ENCODE assay signal across 23 mouse cellular contexts in genomic region chr16:32728730-32729129, GRCm38 (mm10). TPM values are rescaled to one million over a fixed set of nuclear protein-coding genes. Genes with fewer than 3 reads are reported as not detected.
DNase-seq lines count a peak whose midpoint lies in the region; ATAC-seq and TF ChIP-seq lines count a peak whose summit lies in the region.
"Had no signal": no experiment of that assay in that cellular context is flagged by ENCODE, and none has a peak within 500 bp of the region (broad histone marks: within the 10 kb centered on the region; RNA-seq: fewer than 3 reads in every experiment).

No protein-coding gene starts in this region.

- no peak for DNase-seq in liver, embryonic 11.5 days (ENCODE audit: low spot score)
- no peak for DNase-seq in liver, postnatal 0 days
- DNase-seq in stomach, postnatal 0 days (ENCODE audit: low spot score) = no peak
- no peak for DNase-seq in cerebellum, adult 11 months
- DNase-seq in thymus, postnatal 14 days = no peak
- DNase-seq in frontal cortex, postnatal 14 days (ENCODE audit: low spot score in 2 of 2) = no peak
- DNase-seq: adrenal gland, postnatal 25 days; cerebellum, adult 2 months; cerebellum, postnatal 14 days; embryo, embryonic 11 days; gastrocnemius, postnatal 10 days; heart, adult 2 months had no signal

- H3K9me3 ChIP-seq in liver, embryonic 15.5 days (replicated peaks) = no peaks in the 10 kb centered on the region
- H3K9me3 ChIP-seq in liver, embryonic 11.5 days (ENCODE audit: control insufficient read depth, low read length) = no peaks in the 10 kb centered on the region
- no peaks in the 10 kb centered on the region for H3K9me3 ChIP-seq in intestine, embryonic 16.5 days (ENCODE audit: control insufficient read depth, low read length)
- H3K9me3 ChIP-seq in liver, postnatal 0 days (ENCODE audit: low read length) = no peaks in the 10 kb centered on the region
- H3K9me3 ChIP-seq in stomach, postnatal 0 days (ENCODE audit: control insufficient read depth, low read length) = no peaks in the 10 kb centered on the region
- H3K9me3 ChIP-seq: embryonic facial prominence, embryonic 12.5 days; forebrain, embryonic 15.5 days; heart, embryonic 15.5 days; hindbrain, embryonic 15.5 days had no signal

- H3K4me2 ChIP-seq in liver, embryonic 15.5 days = no peak overlapping the region
- no peak overlapping the region for H3K4me2 ChIP-seq in liver, embryonic 11.5 days
- no peak overlapping the region for H3K4me2 ChIP-seq in intestine, embryonic 16.5 days (ENCODE audit: low read depth, low read length)
- no peak overlapping the region for H3K4me2 ChIP-seq in liver, postnatal 0 days (ENCODE audit: low read depth, low read length)
- H3K4me2 ChIP-seq in stomach, postnatal 0 days (replicated peaks; ENCODE audit: low read depth) = no peak overlapping the region
- H3K4me2 ChIP-seq: embryonic facial prominence, embryonic 12.5 days; forebrain, embryonic 15.5 days; heart, embryonic 11.5 days; heart, embryonic 15.5 days; hindbrain, embryonic 15.5 days had no signal

- no peaks in the 10 kb centered on the region for H3K27me3 ChIP-seq in liver, embryonic 15.5 days
- no peaks in the 10 kb centered on the region for H3K27me3 ChIP-seq in liver, embryonic 11.5 days (replicated peaks; ENCODE audit: control insufficient read depth, insufficient read depth, low read length)
- no peaks in the 10 kb centered on the region for H3K27me3 ChIP-seq in intestine, embryonic 16.5 days (replicated peaks; ENCODE audit: control insufficient read depth, insufficient read depth, low read length)
- no peaks in the 10 kb centered on the region for H3K27me3 ChIP-seq in liver, postnatal 0 days (ENCODE audit: insufficient read depth, low read length)
- no peaks in the 10 kb centered on the region for H3K27me3 ChIP-seq in stomach, postnatal 0 days (ENCODE audit: control insufficient read depth, insufficient read depth, low read length)
- H3K27me3 ChIP-seq: CH12.LX; embryonic facial prominence, embryonic 12.5 days; forebrain, embryonic 15.5 days; heart, embryonic 15.5 days; hindbrain, embryonic 15.5 days; Patski had no signal

- no peak overlapping the region for H3K27ac ChIP-seq in liver, embryonic 15.5 days (replicated peaks)
- no peak overlapping the region for H3K27ac ChIP-seq in liver, embryonic 11.5 days (ENCODE audit: low read depth, low read length)
- H3K27ac ChIP-seq in intestine, embryonic 16.5 days (ENCODE audit: low read length) = peak overlapping the region; percentile 71
- H3K27ac ChIP-seq in liver, postnatal 0 days (ENCODE audit: low read depth) = no peak overlapping the region
- H3K27ac ChIP-seq in stomach, postnatal 0 days (replicated peaks) = no peak overlapping the region
- H3K27ac ChIP-seq: embryonic facial prominence, embryonic 12.5 days; forebrain, embryonic 15.5 days; heart, adult 2 months; heart, embryonic 15.5 days; hindbrain, embryonic 15.5 days had no signal

- H3K4me3 ChIP-seq in liver, embryonic 15.5 days (replicated peaks) = no peak overlapping the region
- no peak overlapping the region for H3K4me3 ChIP-seq in liver, embryonic 11.5 days (ENCODE audit: low read depth, low read length)
- H3K4me3 ChIP-seq in intestine, embryonic 16.5 days (ENCODE audit: low read length) = no peak overlapping the region
- H3K4me3 ChIP-seq in liver, postnatal 0 days (ENCODE audit: low read depth, low read length) = no peak overlapping the region
- no peak overlapping the region for H3K4me3 ChIP-seq in stomach, postnatal 0 days (ENCODE audit: low read depth, low read length)
- H3K4me3 ChIP-seq: embryonic facial prominence, embryonic 12.5 days; forebrain, embryonic 15.5 days; heart, adult 2 months; heart, embryonic 15.5 days; hindbrain, embryonic 15.5 days had no signal

- ATAC-seq in liver, embryonic 15.5 days (ENCODE audit: insufficient read depth) = 0 out of 2 replicates have a peak, but pooled peaks have one; percentile 44
- ATAC-seq in liver, embryonic 11.5 days (replicated peaks; ENCODE audit: low FRiP score) = no peak
- ATAC-seq in intestine, embryonic 16.5 days = peak; percentile 89
- peak; percentile 95 for ATAC-seq in liver, postnatal 0 days
- ATAC-seq in stomach, postnatal 0 days (ENCODE audit: low FRiP score, low TSS enrichment) = peak; percentile 82
- ATAC-seq: activated CD4-positive, CD25-positive, alpha-beta regulatory T cell, adult 4 months; forebrain, embryonic 15.5 days had no signal

- H3K36me3 ChIP-seq in liver, embryonic 15.5 days (replicated peaks) = no peaks in the 10 kb centered on the region
- no peaks in the 10 kb centered on the region for H3K36me3 ChIP-seq in liver, embryonic 11.5 days (ENCODE audit: control insufficient read depth, insufficient read depth, low read length)
- H3K36me3 ChIP-seq in intestine, embryonic 16.5 days (ENCODE audit: control insufficient read depth, insufficient read depth, low read length) = no peaks in the 10 kb centered on the region
- no peaks in the 10 kb centered on the region for H3K36me3 ChIP-seq in liver, postnatal 0 days (replicated peaks; ENCODE audit: insufficient read depth, low read length)
- H3K36me3 ChIP-seq in stomach, postnatal 0 days (ENCODE audit: control insufficient read depth, insufficient read depth, low read length) = no peaks in the 10 kb centered on the region
- H3K36me3 ChIP-seq: embryonic facial prominence, embryonic 12.5 days; forebrain, embryonic 15.5 days; heart, embryonic 15.5 days; hindbrain, embryonic 15.5 days had no signal

- H3K9ac ChIP-seq in liver, embryonic 15.5 days = no peak overlapping the region
- no peak overlapping the region for H3K9ac ChIP-seq in liver, embryonic 11.5 days (ENCODE audit: low read depth, low read length)
- no peak overlapping the region for H3K9ac ChIP-seq in intestine, embryonic 16.5 days (ENCODE audit: low read depth, low read length)
- no peak overlapping the region for H3K9ac ChIP-seq in liver, postnatal 0 days (replicated peaks)
- no peak overlapping the region for H3K9ac ChIP-seq in stomach, postnatal 0 days (ENCODE audit: low read length)
- H3K9ac ChIP-seq: embryonic facial prominence, embryonic 12.5 days; forebrain, embryonic 15.5 days; heart, embryonic 15.5 days; hindbrain, embryonic 15.5 days had no signal

- TF ChIP-seq EP300 in liver, postnatal 0 days (IDR thresholded peaks at IDR 0.05; ENCODE audit: low read depth) = no peak
- no peak for TF ChIP-seq EP300 in stomach, postnatal 0 days (optimal IDR thresholded peaks at IDR 0.05)

- H3K4me1 ChIP-seq in liver, embryonic 15.5 days (replicated peaks) = peaks cover 6% of the 10 kb centered on the region; the same call in 1 of the 2 replicates
- H3K4me1 ChIP-seq in liver, embryonic 11.5 days (replicated peaks; ENCODE audit: control insufficient read depth, insufficient read depth, low read length) = no peaks in the 10 kb centered on the region
- H3K4me1 ChIP-seq in intestine, embryonic 16.5 days (ENCODE audit: control insufficient read depth, insufficient read depth, low read length) = peaks cover 12% of the 10 kb centered on the region
- 0 out of 2 replicates have a peak, but pooled peaks cover 2% of the 10 kb centered on the region for H3K4me1 ChIP-seq in liver, postnatal 0 days (ENCODE audit: insufficient read depth)
- H3K4me1 ChIP-seq in stomach, postnatal 0 days (replicated peaks; ENCODE audit: control insufficient read depth, insufficient read depth) = no peaks in the 10 kb centered on the region
- H3K4me1 ChIP-seq: embryonic facial prominence, embryonic 12.5 days; forebrain, embryonic 15.5 days; heart, embryonic 15.5 days; hindbrain, embryonic 15.5 days had no signal

- 52% methylated on average over 1 of the region's 1 CpGs for WGBS in liver, embryonic 15.5 days (ENCODE audit: insufficient replicate concordance)
- 44% methylated on average over 1 of the region's 1 CpGs for WGBS in liver, embryonic 11.5 days
- 48% methylated on average over 1 of the region's 1 CpGs for WGBS in intestine, embryonic 16.5 days
- WGBS in liver, postnatal 0 days (ENCODE audit: insufficient replicate concordance) = 46% methylated on average over 1 of the region's 1 CpGs
- WGBS in stomach, postnatal 0 days = 18% methylated on average over 1 of the region's 1 CpGs

- TF ChIP-seq CTCF in liver, postnatal 0 days (IDR thresholded peaks at IDR 0.05; ENCODE audit: low read depth) = no peak
- TF ChIP-seq CTCF in stomach, postnatal 0 days (IDR thresholded peaks at IDR 0.05; ENCODE audit: low read depth) = no peak

RNA-seq across cellular contexts. Expression of gene Muc4, which starts 7.0 kb away (rescaled TPM):
- polyA plus RNA-seq in liver, embryonic 15.5 days (2015; fragmentation: Nextera tagmentation; extraction: Ambion mirVana) = 0.67 and 0.77 TPM in 2 replicates
- polyA plus RNA-seq in liver, embryonic 11.5 days (2014; fragmentation: Nextera tagmentation; extraction: Ambion mirVana) = 0.41 and 0.66 TPM in 2 replicates
- 1.3 and 2.4 TPM in 2 replicates for polyA plus RNA-seq in intestine, embryonic 16.5 days (2015; fragmentation: Nextera tagmentation; extraction: Ambion mirVana)
- 0.49 and 0.64 TPM in 2 replicates for polyA plus RNA-seq in liver, postnatal 0 days (2015; fragmentation: Nextera tagmentation; extraction: Ambion mirVana)
- polyA plus RNA-seq in stomach, postnatal 0 days (2015; fragmentation: Nextera tagmentation; extraction: Ambion mirVana) = 2.5 and 2.8 TPM in 2 replicates
- polyA plus RNA-seq: activated CD4-positive, CD25-positive, alpha-beta regulatory T cell, adult 4 months; adrenal gland, adult 2 months; forebrain, embryonic 15.5 days; heart, embryonic 15.5 days; hindbrain, embryonic 15.5 days; Patski had no signal
